Mouse (Mus musculus): Measurements from ENCODE around the gene Tpbg. TPM values are rescaled to one million over a fixed set of nuclear protein-coding genes. Genes with fewer than 3 reads are reported as not detected.
"Not testable (repeated sequence)": the region's sequence is repeated elsewhere in the genome, so short reads cannot be mapped to it uniquely, and the experiment has no call there.

Gene Tpbg
- 21.9 and 24.6 TPM in 2 replicates for polyA plus RNA-seq (2015; fragmentation: Nextera tagmentation; extraction: Ambion mirVana)

DNA sequence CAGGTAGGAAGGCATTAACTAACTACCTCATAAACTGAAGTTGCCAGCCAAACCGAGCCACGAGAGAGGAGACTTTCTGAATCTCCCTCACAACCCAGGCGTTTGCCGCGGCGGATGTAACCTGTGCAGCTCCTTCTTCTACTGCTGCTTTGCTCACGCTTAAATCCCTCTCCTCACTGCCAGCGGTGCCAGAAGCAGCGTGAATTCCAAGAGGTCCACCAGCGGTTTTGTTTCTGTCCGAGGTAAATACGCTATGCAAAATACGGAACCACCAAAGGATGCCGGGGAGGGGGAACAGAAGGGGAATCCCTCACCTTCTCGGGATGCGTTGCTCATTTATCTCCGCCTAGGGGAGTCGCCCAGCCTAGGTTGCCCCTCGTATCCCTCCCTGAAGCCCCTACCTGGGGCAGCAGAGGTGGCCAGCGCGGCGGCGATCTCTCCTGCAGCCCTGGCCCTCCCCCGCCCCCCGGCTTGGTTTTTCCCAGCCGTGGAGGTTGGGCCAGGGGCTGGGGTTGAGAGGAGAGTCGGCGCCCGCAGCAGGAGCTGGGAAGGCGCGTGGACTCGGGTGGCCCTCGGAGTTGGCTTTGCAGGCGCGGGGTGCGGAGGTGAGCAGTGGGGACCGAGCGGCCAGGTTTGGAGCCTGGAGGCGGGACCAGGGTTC is at the start of gene Tpbg:
Tpbg (plus strand) TSS at position 30 of the 661 bp plus-strand sequence.
- peak within 1 kb of the TSS; percentile 75 for H3K9ac ChIP-seq (ENCODE audit: low read depth, low read length)
- no peak for TF ChIP-seq CTCF (IDR thresholded peaks at IDR 0.05; ENCODE audit: low read depth)
- WGBS: under 1% methylated on average over 37 of the region's 39 CpGs

DNA sequence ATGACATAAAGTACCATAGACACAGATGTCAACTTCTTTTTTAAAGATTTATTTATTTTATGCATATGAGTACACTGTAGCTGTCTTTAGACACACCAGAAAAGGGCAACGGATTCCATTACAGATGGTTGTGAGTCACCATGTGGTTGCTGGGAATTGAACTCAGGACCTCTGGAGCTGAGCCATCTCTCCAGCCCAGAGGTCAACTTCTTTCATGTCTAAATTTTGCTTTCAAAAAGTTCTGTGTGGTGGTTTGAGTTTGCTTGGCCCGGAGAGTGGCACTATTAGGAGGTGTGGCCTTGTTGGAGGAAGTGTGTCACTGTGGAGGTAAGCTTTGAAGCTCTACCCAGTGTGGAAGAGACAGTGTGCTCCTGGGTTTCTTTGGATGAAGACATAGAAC is 40.2 kb upstream of the Tpbg start:
- 76% methylated on average over 2 of the region's 2 CpGs for WGBS
- not testable (repeated sequence) for H3K27ac ChIP-seq; H3K9ac ChIP-seq (ENCODE audit: low read depth, low read length); DNase-seq (ENCODE audit: low spot score); H3K4me1 ChIP-seq (replicated peaks; ENCODE audit: insufficient read depth, low read length); H3K36me3 ChIP-seq (ENCODE audit: insufficient read depth, low read length); H3K4me3 ChIP-seq (replicated peaks; ENCODE audit: low read depth, low read length); H3K9me3 ChIP-seq (replicated peaks; ENCODE audit: low read length); H3K27me3 ChIP-seq (ENCODE audit: insufficient read depth, low read length); H3K4me2 ChIP-seq (ENCODE audit: low read length); ATAC-seq (replicated peaks; ENCODE audit: low FRiP score, low read depth)

More for the DNA sequence above, at the start of gene Tpbg:
- peak within 1 kb of the TSS; percentile 99 for H3K4me2 ChIP-seq (ENCODE audit: low read length)
- H3K27ac ChIP-seq: peak within 1 kb of the TSS; percentile 83
- ATAC-seq (replicated peaks; ENCODE audit: low FRiP score, low read depth) (peak; percentile 84), DNase-seq (ENCODE audit: low spot score) (peak; percentile 76)
- peak within 1 kb of the TSS; percentile 66 for H3K4me3 ChIP-seq (replicated peaks; ENCODE audit: low read depth, low read length)
- H3K9me3 ChIP-seq (replicated peaks; ENCODE audit: low read length): no peaks in the 10 kb centered on the region
- no peaks in the 10 kb centered on the region for H3K27me3 ChIP-seq (ENCODE audit: insufficient read depth, low read length)
- peaks cover 4% of the 10 kb centered on the region; the same call in 1 of the 2 replicates for H3K4me1 ChIP-seq (replicated peaks; ENCODE audit: insufficient read depth, low read length)
- no peaks in the 10 kb centered on the region for H3K36me3 ChIP-seq (ENCODE audit: insufficient read depth, low read length)

DNA sequence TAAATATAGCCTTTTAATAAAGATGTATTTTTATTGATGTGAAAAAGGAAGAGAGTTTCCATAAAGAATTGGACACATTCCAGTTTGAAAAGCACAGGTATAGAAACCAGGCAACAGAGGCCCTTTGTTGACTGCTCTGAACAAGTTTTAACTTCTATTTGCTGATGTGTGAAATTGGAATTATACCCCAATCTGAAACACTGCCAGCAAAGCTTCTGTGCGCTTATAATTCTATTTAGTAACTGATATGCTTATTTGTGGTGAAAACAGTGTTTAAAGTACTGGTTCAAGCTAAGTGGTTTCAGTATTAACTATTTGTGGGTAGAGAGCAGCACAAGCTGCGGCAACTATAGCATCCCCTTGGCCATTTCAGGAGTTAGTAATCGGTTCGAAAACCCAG is 39.6 kb upstream of the Tpbg start:
- H3K36me3 ChIP-seq (ENCODE audit: insufficient read depth, low read length): no peaks in the 10 kb centered on the region
- H3K4me3 ChIP-seq (replicated peaks; ENCODE audit: low read depth, low read length): no peak overlapping the region
- no peak for DNase-seq (ENCODE audit: low spot score)
- H3K9me3 ChIP-seq (replicated peaks; ENCODE audit: low read length): no peaks in the 10 kb centered on the region
- no peak for ATAC-seq (replicated peaks; ENCODE audit: low FRiP score, low read depth)
- TF ChIP-seq CTCF (IDR thresholded peaks at IDR 0.05; ENCODE audit: low read depth): no peak
- no peak overlapping the region for H3K4me2 ChIP-seq (ENCODE audit: low read length)
- H3K27ac ChIP-seq: no peak overlapping the region
- no peaks in the 10 kb centered on the region for H3K4me1 ChIP-seq (replicated peaks; ENCODE audit: insufficient read depth, low read length)
- H3K27me3 ChIP-seq (ENCODE audit: insufficient read depth, low read length): no peaks in the 10 kb centered on the region
- H3K9ac ChIP-seq (ENCODE audit: low read depth, low read length): no peak overlapping the region
- WGBS: 82% methylated on average over 4 of the region's 4 CpGs

DNA sequence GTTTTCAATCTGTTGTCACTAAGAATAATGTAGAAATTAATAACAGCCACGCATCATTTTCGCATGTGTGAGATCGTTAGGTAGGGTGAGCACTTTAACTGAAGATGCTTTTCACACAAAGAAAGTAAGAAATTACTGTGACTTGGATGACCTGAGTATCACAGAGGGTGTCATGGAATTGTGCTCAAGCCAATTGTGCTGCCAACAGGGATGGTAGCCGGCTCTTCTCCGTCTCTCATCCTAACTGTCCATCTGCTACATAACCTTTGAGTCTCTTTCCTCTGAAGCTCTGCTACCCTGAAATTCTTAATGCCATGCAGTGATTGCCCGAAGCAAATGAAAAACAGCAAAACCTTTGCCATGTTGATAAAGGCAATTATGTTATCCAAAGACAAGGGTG is 35.8 kb upstream of the Tpbg start:
- H3K27ac ChIP-seq: no peak overlapping the region
- no peak overlapping the region for H3K9ac ChIP-seq (ENCODE audit: low read depth, low read length)
- H3K9me3 ChIP-seq (replicated peaks; ENCODE audit: low read length): no peaks in the 10 kb centered on the region
- TF ChIP-seq CTCF (IDR thresholded peaks at IDR 0.05; ENCODE audit: low read depth): no peak
- no peak for ATAC-seq (replicated peaks; ENCODE audit: low FRiP score, low read depth)
- H3K4me1 ChIP-seq (replicated peaks; ENCODE audit: insufficient read depth, low read length): no peaks in the 10 kb centered on the region
- DNase-seq (ENCODE audit: low spot score): no peak
- 96% methylated on average over 6 of the region's 6 CpGs for WGBS
- H3K36me3 ChIP-seq (ENCODE audit: insufficient read depth, low read length): no peaks in the 10 kb centered on the region
- H3K4me3 ChIP-seq (replicated peaks; ENCODE audit: low read depth, low read length): no peak overlapping the region
- no peaks in the 10 kb centered on the region for H3K27me3 ChIP-seq (ENCODE audit: insufficient read depth, low read length)
- H3K4me2 ChIP-seq (ENCODE audit: low read length): no peak overlapping the region

DNA sequence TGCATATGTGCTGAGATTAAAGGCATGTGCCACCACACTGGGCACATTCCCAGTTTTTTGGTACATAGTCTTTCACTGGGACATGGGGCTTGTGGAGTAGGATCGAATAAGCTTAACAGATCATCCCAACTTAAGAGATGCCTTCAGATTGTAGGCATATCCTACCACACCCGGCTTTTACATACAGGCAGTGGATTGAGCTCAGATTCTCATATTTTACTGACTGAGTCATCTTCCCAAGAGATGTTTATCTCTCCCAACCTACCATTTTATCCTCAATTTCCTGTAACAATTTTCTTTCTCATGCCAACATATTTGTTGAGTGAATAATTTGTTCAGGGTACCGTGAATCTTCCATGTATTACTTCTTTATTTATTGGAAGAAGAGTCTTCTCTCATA is 32.9 kb upstream of the Tpbg start:
- H3K4me3 ChIP-seq (replicated peaks; ENCODE audit: low read depth, low read length): no peak overlapping the region
- no peaks in the 10 kb centered on the region for H3K4me1 ChIP-seq (replicated peaks; ENCODE audit: insufficient read depth, low read length)
- WGBS: 80% methylated on average over 3 of the region's 3 CpGs

DNA sequence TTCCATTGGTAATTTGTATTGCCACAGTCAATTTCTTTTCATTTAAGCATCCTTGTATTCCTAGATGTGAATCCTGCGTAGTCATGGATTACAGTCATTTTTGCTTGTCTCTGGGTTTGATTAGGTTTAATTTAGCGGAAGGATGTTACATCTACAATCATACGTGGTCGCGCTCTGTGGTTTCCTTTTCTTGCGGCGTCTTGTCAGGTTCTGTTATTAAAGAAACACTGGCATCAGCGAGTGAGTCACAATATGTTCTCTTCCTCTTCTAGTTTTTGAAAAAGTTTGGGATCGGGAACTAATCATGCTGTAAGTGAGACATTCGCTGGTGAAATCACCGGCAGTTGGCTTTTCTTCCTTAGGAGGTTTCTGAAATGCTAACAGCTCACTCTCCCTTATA is 21.4 kb upstream of the Tpbg start:
- H3K9me3 ChIP-seq (replicated peaks; ENCODE audit: low read length): no peaks in the 10 kb centered on the region
- no peaks in the 10 kb centered on the region for H3K27me3 ChIP-seq (ENCODE audit: insufficient read depth, low read length)
- 91% methylated on average over 11 of the region's 11 CpGs for WGBS

More for the DNA sequence above, 32.9 kb upstream of the Tpbg start:
- no peak for DNase-seq (ENCODE audit: low spot score)
- H3K27me3 ChIP-seq (ENCODE audit: insufficient read depth, low read length): no peaks in the 10 kb centered on the region
- H3K36me3 ChIP-seq (ENCODE audit: insufficient read depth, low read length): no peaks in the 10 kb centered on the region
- no peak for TF ChIP-seq CTCF (IDR thresholded peaks at IDR 0.05; ENCODE audit: low read depth)
- no peak overlapping the region for H3K27ac ChIP-seq
- H3K9me3 ChIP-seq (replicated peaks; ENCODE audit: low read length): no peaks in the 10 kb centered on the region
- H3K4me2 ChIP-seq (ENCODE audit: low read length): no peak overlapping the region
- no peak for ATAC-seq (replicated peaks; ENCODE audit: low FRiP score, low read depth)
- H3K9ac ChIP-seq (ENCODE audit: low read depth, low read length): no peak overlapping the region

More for the DNA sequence above, 21.4 kb upstream of the Tpbg start:
- H3K9ac ChIP-seq (ENCODE audit: low read depth, low read length): no peak overlapping the region
- H3K36me3 ChIP-seq (ENCODE audit: insufficient read depth, low read length): no peaks in the 10 kb centered on the region
- ATAC-seq (replicated peaks; ENCODE audit: low FRiP score, low read depth): no peak
- no peak for DNase-seq (ENCODE audit: low spot score)
- no peak overlapping the region for H3K4me2 ChIP-seq (ENCODE audit: low read length)
- H3K4me3 ChIP-seq (replicated peaks; ENCODE audit: low read depth, low read length): no peak overlapping the region
- no peaks in the 10 kb centered on the region for H3K4me1 ChIP-seq (replicated peaks; ENCODE audit: insufficient read depth, low read length)
- no peak for TF ChIP-seq CTCF (IDR thresholded peaks at IDR 0.05; ENCODE audit: low read depth)
- H3K27ac ChIP-seq: no peak overlapping the region
